Comparison of ENCODE assay signal across 8 mouse cellular contexts in the genomic region with DNA sequence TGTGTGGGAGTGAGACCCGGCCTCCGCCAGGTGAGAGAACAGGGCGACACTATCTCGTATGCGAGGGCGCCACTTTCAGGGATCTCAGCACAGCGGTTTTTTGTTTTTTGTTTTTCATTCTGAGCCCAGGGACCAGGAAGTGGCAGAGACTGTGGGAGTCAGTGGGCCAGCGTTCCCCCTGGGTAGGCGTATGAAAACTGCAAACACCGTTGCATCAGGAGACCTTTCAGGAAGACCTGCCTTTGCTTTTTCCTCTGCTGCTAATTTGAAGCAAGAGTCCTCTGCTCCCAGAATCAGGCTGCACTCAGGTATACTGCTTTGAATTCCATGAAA. TPM values are rescaled to one million over a fixed set of nuclear protein-coding genes. Genes with fewer than 3 reads are reported as not detected.
A peak's percentile ranks its signal among the peaks of the same experiment; 100 is the strongest.
DNase-seq lines count a peak whose midpoint lies in the region; ATAC-seq and TF ChIP-seq lines count a peak whose summit lies in the region.

No protein-coding gene starts in this region.

- H3K4me2 ChIP-seq in embryonic facial prominence, embryonic 13.5 days, result peak overlapping the region; percentile 91
- H3K4me2 ChIP-seq in hindbrain, embryonic 16.5 days (ENCODE audit: low read length), result peak overlapping the region; percentile 62
- peak overlapping the region; percentile 88 for H3K4me2 ChIP-seq in midbrain, embryonic 15.5 days

- intact Hi-C loops in gastrocnemius, postnatal 14 days (cut with DNase I; ENCODE audit: low total_unique reads), result no loop called here

- peak overlapping the region; percentile 66 for H3K4me3 ChIP-seq in layer of hippocampus, adult 2 months
- peak overlapping the region; percentile 52 for H3K4me3 ChIP-seq in embryonic facial prominence, embryonic 13.5 days
- peak overlapping the region; percentile 49 for H3K4me3 ChIP-seq in hindbrain, embryonic 16.5 days (ENCODE audit: low read length)
- peak overlapping the region; percentile 69 for H3K4me3 ChIP-seq in midbrain, embryonic 15.5 days

- H3K27me3 ChIP-seq in embryonic facial prominence, embryonic 13.5 days, result peaks cover 22% of the 10 kb centered on the region
- no peaks in the 10 kb centered on the region for H3K27me3 ChIP-seq in hindbrain, embryonic 16.5 days (replicated peaks; ENCODE audit: control insufficient read depth, insufficient read depth, low read length)
- H3K27me3 ChIP-seq in midbrain, embryonic 15.5 days (replicated peaks), result no peaks in the 10 kb centered on the region

- DNase-seq in layer of hippocampus, adult 2 months (ENCODE audit: low spot score in 2 of 2), result no peak
- DNase-seq in layer of hippocampus, adult 8-10 months (ENCODE audit: low spot score in 2 of 2), result no peak
- no peak for DNase-seq in adrenal gland, adult (ENCODE audit: inconsistent age in 2 of 2, low spot score in 1 of 2)
- no peak for DNase-seq in ovary, postnatal 36 days (ENCODE audit: low spot score)
- DNase-seq in gastrocnemius, postnatal 14 days, result no peak

- peaks cover 9% of the 10 kb centered on the region for H3K4me1 ChIP-seq in embryonic facial prominence, embryonic 13.5 days
- no peaks in the 10 kb centered on the region; the same call in 1 of the 2 replicates for H3K4me1 ChIP-seq in hindbrain, embryonic 16.5 days (ENCODE audit: control insufficient read depth, insufficient read depth, low read depth, low read length)
- H3K4me1 ChIP-seq in midbrain, embryonic 15.5 days, result peaks cover 7% of the 10 kb centered on the region; the same call in 1 of the 2 replicates

- H3K9me3 ChIP-seq in embryonic facial prominence, embryonic 13.5 days, result no peaks in the 10 kb centered on the region
- no peaks in the 10 kb centered on the region for H3K9me3 ChIP-seq in hindbrain, embryonic 16.5 days (ENCODE audit: control insufficient read depth, low read length)
- no peaks in the 10 kb centered on the region for H3K9me3 ChIP-seq in midbrain, embryonic 15.5 days

- H3K27ac ChIP-seq in layer of hippocampus, adult 2 months, result peak overlapping the region; percentile 66
- H3K27ac ChIP-seq in embryonic facial prominence, embryonic 13.5 days, result no peak overlapping the region
- no peak overlapping the region for H3K27ac ChIP-seq in hindbrain, embryonic 16.5 days (ENCODE audit: low read depth, low read length)
- H3K27ac ChIP-seq in midbrain, embryonic 15.5 days, result peak overlapping the region; percentile 1; the same call in 1 of the 2 replicates

- peak overlapping the region; percentile 65 for H3K9ac ChIP-seq in embryonic facial prominence, embryonic 13.5 days
- peak overlapping the region; percentile 63 for H3K9ac ChIP-seq in hindbrain, embryonic 16.5 days (ENCODE audit: low read depth, low read length)
- peak overlapping the region; percentile 56 for H3K9ac ChIP-seq in midbrain, embryonic 15.5 days

- ATAC-seq in embryonic facial prominence, embryonic 13.5 days (ENCODE audit: insufficient number of reproducible peaks, insufficient read depth, low FRiP score, low TSS enrichment, low read depth), result no peak
- no peak for ATAC-seq in hindbrain, embryonic 16.5 days
- no peak for ATAC-seq in midbrain, embryonic 15.5 days (replicated peaks)

- no peaks in the 10 kb centered on the region for H3K36me3 ChIP-seq in embryonic facial prominence, embryonic 13.5 days
- H3K36me3 ChIP-seq in hindbrain, embryonic 16.5 days (ENCODE audit: control insufficient read depth, insufficient read depth, low read length), result no peaks in the 10 kb centered on the region
- no peaks in the 10 kb centered on the region for H3K36me3 ChIP-seq in midbrain, embryonic 15.5 days (replicated peaks)

- WGBS in embryonic facial prominence, embryonic 13.5 days, result 2% methylated on average over 10 of the region's 10 CpGs
- 6% methylated on average over 10 of the region's 10 CpGs for WGBS in hindbrain, embryonic 16.5 days
- WGBS in midbrain, embryonic 15.5 days, result 4% methylated on average over 10 of the region's 10 CpGs

- TF ChIP-seq CTCF in layer of hippocampus, adult 2 months (conservative IDR thresholded peaks at IDR 0.05), result no peak

RNA-seq across cellular contexts. Expression of a gene that starts 0.4 kb away (rescaled TPM):
- 1 to 10 TPM; 2.4 to 2.5 TPM for total RNA-seq in layer of hippocampus, adult 2 months (2021)
- 1 to 10 TPM; 1.7 to 2.7 (median 2.2) TPM for total RNA-seq in layer of hippocampus, adult 8-10 months (2022)
- polyA plus RNA-seq in embryonic facial prominence, embryonic 13.5 days (2015; fragmentation: Nextera tagmentation; extraction: Ambion mirVana), result 0.48 and 0.74 TPM in 2 replicates
- 1.2 and 1.7 TPM in 2 replicates for polyA plus RNA-seq in hindbrain, embryonic 16.5 days (2015; fragmentation: Nextera tagmentation; extraction: Ambion mirVana)
- polyA plus RNA-seq in midbrain, embryonic 15.5 days (2015; fragmentation: Nextera tagmentation; extraction: Ambion mirVana), result 1.2 and 1.3 TPM in 2 replicates
- total RNA-seq in gastrocnemius, postnatal 14 days (2021), result not detected

Comparison
In these comparisons a context has a peak if more than half of its experiments do, and no peak if none do; other contexts are left out.
1. H3K27ac ChIP-seq: peak in layer of hippocampus, adult 2 months (single experiment) and midbrain, embryonic 15.5 days (single experiment); none in embryonic facial prominence, embryonic 13.5 days (single experiment) and hindbrain, embryonic 16.5 days (single experiment).
2. Peak in every context shown above with its lines, with median percentiles within 50 percentile points of each other: H3K4me3 ChIP-seq, H3K4me2 ChIP-seq and H3K9ac ChIP-seq.